Mouse (Mus musculus): ENCODE measurements around the gene Exosc5. TPM values are rescaled to one million over a fixed set of nuclear protein-coding genes. Genes with fewer than 3 reads are reported as not detected.

Gene Exosc5
- total RNA-seq (2012; rRNA removed) (106 and 109 TPM in 2 replicates), polyA plus RNA-seq (2012; ENCODE audit: insufficient read depth in 1 of 2, insufficient read length in 2 of 2, low read depth in 1 of 2, low replicate concordance in 2 of 2, missing spikeins in 1 of 2) (100 to 1,000 TPM in 1 of 2 experiments, not detected in 1; 134 TPM)

DNA sequence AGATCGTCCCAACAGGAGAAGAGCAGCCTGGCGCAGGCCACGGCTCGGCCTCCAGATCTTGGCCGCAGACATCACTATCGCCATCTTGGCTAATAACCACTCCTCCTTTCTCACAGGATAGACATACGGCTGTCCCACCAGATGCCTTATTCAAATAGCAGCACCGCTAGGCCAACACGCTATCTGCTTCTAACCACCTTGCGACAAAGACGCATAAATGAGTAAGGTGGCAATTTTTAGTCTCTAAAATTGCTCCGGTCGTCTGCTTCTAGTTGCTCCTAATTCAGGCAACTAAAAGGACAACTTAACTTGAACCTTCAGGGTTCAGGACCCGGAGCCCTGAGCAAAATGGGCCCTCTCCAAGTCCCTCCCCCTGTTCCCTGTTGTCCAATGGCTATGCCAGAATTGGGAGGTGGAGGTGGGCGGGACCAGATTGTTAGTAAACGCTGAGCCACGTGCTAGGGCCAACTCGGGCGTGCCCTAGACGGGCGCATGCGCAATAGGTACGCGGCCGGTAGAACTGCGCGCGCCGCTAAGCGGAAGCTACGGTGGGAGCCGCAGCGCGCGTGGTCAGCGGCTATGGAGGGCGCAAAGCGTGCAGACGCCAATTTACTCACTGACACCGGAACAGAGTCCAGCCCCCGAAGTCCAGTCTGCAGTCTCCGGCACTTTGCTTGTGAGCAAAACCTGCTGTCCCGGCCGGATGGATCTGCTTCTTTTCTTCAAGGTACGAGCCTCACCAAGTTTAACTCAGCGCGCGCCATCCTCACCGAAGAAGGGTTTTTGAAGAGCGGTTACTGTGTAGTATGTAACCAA lies at the start of gene Exosc5, which contains the start of gene Bckdha:
Gene Exosc5, plus strand, starts transcription at position 508 of the 816 bp plus-strand sequence.
Gene Bckdha, minus strand, starts transcription at position 325 of the 816 bp plus-strand sequence.
- H3K36me3 ChIP-seq (ENCODE audit: control insufficient read depth in 1 of 2, insufficient read depth in 2 of 2, low read length in 2 of 2), result peaks cover 1 to 23% of the 10 kb centered on the region in 2 experiments; a peak in 3 of 4 replicates
- no peaks in the 10 kb centered on the region for H3K9me3 ChIP-seq (replicated peaks; ENCODE audit: insufficient read depth, low read length)
- H3K27me3 ChIP-seq (ENCODE audit: control insufficient read depth in 1 of 2, insufficient read depth in 2 of 2, low read length in 2 of 2), result no peaks in the 10 kb centered on the region
- peak within 1 kb of the TSS; percentile 97 for H3K9ac ChIP-seq (ENCODE audit: control insufficient read depth, low read depth, low read length, poor library complexity, severe bottlenecking)
- peaks cover 0 to 20% of the 10 kb centered on the region in 2 experiments; a peak in 2 of 4 replicates for H3K4me1 ChIP-seq (ENCODE audit: control insufficient read depth in 1 of 2, insufficient read depth in 2 of 2, low read length in 2 of 2)
- peak within 1 kb of the TSS; percentile 86 for H3K27ac ChIP-seq (ENCODE audit: control insufficient read depth, low read depth, low read length)
- H3K4me3 ChIP-seq (ENCODE audit: control insufficient read depth in 1 of 2, insufficient read depth in 1 of 2, low read depth in 2 of 2, low read length in 2 of 2), result peak within 1 kb of the TSS; percentile 77 to 98
- peak; percentile 100 for DNase-seq (ENCODE audit: low read depth, low spot score)
- peaks cover 29% of the 10 kb centered on the region for H3K79me2 ChIP-seq (ENCODE audit: control insufficient read depth, insufficient read depth, low read length, poor library complexity)
- no peak for TF ChIP-seq BHLHE40 (IDR thresholded peaks at IDR 0.05; ENCODE audit: borderline replicate concordance, low read depth, low read length)
- no peak for TF ChIP-seq JUND (IDR thresholded peaks at IDR 0.05; ENCODE audit: low read depth, low read length)
- TF ChIP-seq TBP (IDR thresholded peaks at IDR 0.05; ENCODE audit: low read depth, low read length), result peak; percentile 37
- TF ChIP-seq POLR2A (IDR thresholded peaks at IDR 0.05; ENCODE audit: control insufficient read depth in 1 of 2, insufficient read depth in 1 of 2, low read depth in 1 of 2, low read length in 2 of 2, poor library complexity in 1 of 2), result peak; percentile 69 to 92
- no peak for TF ChIP-seq POLR2AphosphoS5 (IDR thresholded peaks at IDR 0.05; ENCODE audit: borderline replicate concordance, low read depth, low read length)
- peak; percentile 84 for TF ChIP-seq NELFE (IDR thresholded peaks at IDR 0.05; ENCODE audit: low read depth, low read length)
- no peak for TF ChIP-seq MEF2A (IDR thresholded peaks at IDR 0.05; ENCODE audit: extremely low read depth, insufficient replicate concordance, low read depth, low read length, poor library complexity, severe bottlenecking)
- no peak for TF ChIP-seq TAL1 (IDR thresholded peaks at IDR 0.05; ENCODE audit: low read length)
- TF ChIP-seq GATA1 (IDR thresholded peaks at IDR 0.05; ENCODE audit: low read depth, low read length), result 0 out of 2 replicates have a peak, but pooled peaks have one; percentile 3
- peak; percentile 28; the same call in 1 of the 2 replicates for TF ChIP-seq ETS1 (IDR thresholded peaks at IDR 0.05; ENCODE audit: low read depth, low read length)
- peak; percentile 96 for TF ChIP-seq NRF1 (IDR thresholded peaks at IDR 0.05; ENCODE audit: insufficient read depth, low read depth, low read length, poor library complexity, severe bottlenecking)
- peak; percentile 90 for TF ChIP-seq HCFC1 (IDR thresholded peaks at IDR 0.05; ENCODE audit: low read depth, low read length)
- no peak; the same call in 1 of the 2 replicates for TF ChIP-seq KAT2A (conservative IDR thresholded peaks at IDR 0.05; ENCODE audit: low read depth, low read length)
- TF ChIP-seq SIN3A (IDR thresholded peaks at IDR 0.05; ENCODE audit: low read length), result peak; percentile 99
- TF ChIP-seq USF1 (IDR thresholded peaks at IDR 0.05; ENCODE audit: low read depth, low read length), result peak; percentile 78
- peak; percentile 82 for TF ChIP-seq ELF1 (IDR thresholded peaks at IDR 0.05; ENCODE audit: low read depth, low read length)
- no peak for TF ChIP-seq MAFK (IDR thresholded peaks at IDR 0.05; ENCODE audit: borderline replicate concordance, low read depth, low read length)
- TF ChIP-seq MYC (IDR thresholded peaks at IDR 0.05; ENCODE audit: low read depth, low read length), result peak; percentile 94
- TF ChIP-seq MAX (IDR thresholded peaks at IDR 0.05; ENCODE audit: low read length), result peak; percentile 99
- TF ChIP-seq ZC3H11A (IDR thresholded peaks at IDR 0.05; ENCODE audit: low read depth, low read length), result no peak
- peak; percentile 97 for TF ChIP-seq MXI1 (IDR thresholded peaks at IDR 0.05; ENCODE audit: low read depth, low read length)
